Mouse (Mus musculus): Measurements from ENCODE around the gene Pdik1l. TPM values are rescaled to one million over a fixed set of nuclear protein-coding genes. Genes with fewer than 3 reads are reported as not detected.

Gene Pdik1l
- 14.9 and 18.8 TPM in 2 replicates for polyA plus RNA-seq (2014; fragmentation: Nextera tagmentation; extraction: Ambion mirVana)

- Histone ChIP-seq H3K4me2 (replicated peaks; ENCODE audit: low read depth, low read length) (peak within 1 kb of the TSS; percentile 91), H3K4me3 (ENCODE audit: low read length) (peak within 1 kb of the TSS; percentile 78), H3K9ac (ENCODE audit: low read depth, low read length) (peak within 1 kb of the TSS; percentile 97), H3K27me3 (ENCODE audit: control insufficient read depth, insufficient read depth, low read length) (peaks cover 1% of the 10 kb centered on the region; the same call in 1 of the 2 replicates), H3K36me3 (ENCODE audit: control insufficient read depth, insufficient read depth, low read length) (peaks cover 19% of the 10 kb centered on the region), H3K4me1 (ENCODE audit: control insufficient read depth, insufficient read depth, low read length) (peaks cover 17% of the 10 kb centered on the region), H3K27ac (ENCODE audit: low read depth, low read length) (peak within 1 kb of the TSS; percentile 97), H3K9me3 (ENCODE audit: control insufficient read depth, low read length) (no peaks in the 10 kb centered on the region)
- peak; percentile 84 for ATAC-seq (ENCODE audit: low FRiP score, low TSS enrichment)
- WGBS = 1% methylated on average over 43 of the region's 43 CpGs
These were observed at the start of gene Pdik1l for GRCm38 (mm10) chr4:134287575-134288025. Gene Pdik1l, minus strand, starts transcription at chr4:134287895.

DNA sequence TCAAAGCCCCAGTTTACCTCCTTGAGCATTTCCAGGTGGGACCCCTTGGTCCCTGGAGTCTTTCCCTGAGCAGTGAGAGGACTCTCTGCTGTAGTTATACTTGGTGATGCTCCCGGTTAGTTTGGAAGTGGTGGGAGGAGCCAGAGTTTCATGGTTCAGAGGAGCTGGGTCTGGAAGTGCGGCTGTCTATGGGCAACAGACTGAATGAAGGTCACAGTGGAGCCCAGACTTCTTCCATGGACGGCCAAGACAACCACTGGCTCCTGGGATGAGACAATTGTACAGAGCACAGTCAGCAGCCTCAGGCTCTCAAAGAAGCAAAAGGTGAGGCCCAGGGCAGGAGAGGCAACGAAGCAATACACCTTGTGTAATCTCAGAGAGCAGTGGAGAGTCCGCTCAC, 42.6 kb upstream of the Pdik1l start:
- 55% methylated on average over 5 of the region's 5 CpGs for WGBS
- H3K36me3 ChIP-seq (ENCODE audit: control insufficient read depth, insufficient read depth, low read length) = no peaks in the 10 kb centered on the region
- 0 out of 2 replicates have a peak, but pooled peaks cover 4% of the 10 kb centered on the region for H3K4me1 ChIP-seq (ENCODE audit: control insufficient read depth, insufficient read depth, low read length)
- H3K4me2 ChIP-seq (replicated peaks; ENCODE audit: low read depth, low read length) = no peak overlapping the region
- no peak overlapping the region for H3K27ac ChIP-seq (ENCODE audit: low read depth, low read length)
- H3K4me3 ChIP-seq (ENCODE audit: low read length) = no peak overlapping the region
- ATAC-seq (ENCODE audit: low FRiP score, low TSS enrichment) = no peak
- H3K9ac ChIP-seq (ENCODE audit: low read depth, low read length) = no peak overlapping the region
- no peaks in the 10 kb centered on the region for H3K27me3 ChIP-seq (ENCODE audit: control insufficient read depth, insufficient read depth, low read length)
- H3K9me3 ChIP-seq (ENCODE audit: control insufficient read depth, low read length) = no peaks in the 10 kb centered on the region

GRCm38 (mm10) chr4:134328832-134329231, 41.1 kb upstream of the Pdik1l start:
- H3K36me3 ChIP-seq (ENCODE audit: control insufficient read depth, insufficient read depth, low read length) = no peaks in the 10 kb centered on the region
- WGBS = 91% methylated on average over 8 of the region's 8 CpGs
- no peak for ATAC-seq (ENCODE audit: low FRiP score, low TSS enrichment)

GRCm38 (mm10) chr4:134328151-134328550, 40.5 kb upstream of the Pdik1l start:
- 51% methylated on average over 8 of the region's 8 CpGs for WGBS
- H3K4me1 ChIP-seq (ENCODE audit: control insufficient read depth, insufficient read depth, low read length) = 0 out of 2 replicates have a peak, but pooled peaks cover 4% of the 10 kb centered on the region
- H3K9ac ChIP-seq (ENCODE audit: low read depth, low read length) = no peak overlapping the region
- no peaks in the 10 kb centered on the region for H3K36me3 ChIP-seq (ENCODE audit: control insufficient read depth, insufficient read depth, low read length)
- H3K27ac ChIP-seq (ENCODE audit: low read depth, low read length) = no peak overlapping the region
- no peaks in the 10 kb centered on the region for H3K27me3 ChIP-seq (ENCODE audit: control insufficient read depth, insufficient read depth, low read length)
- H3K4me3 ChIP-seq (ENCODE audit: low read length) = no peak overlapping the region
- H3K4me2 ChIP-seq (replicated peaks; ENCODE audit: low read depth, low read length) = no peak overlapping the region
- H3K9me3 ChIP-seq (ENCODE audit: control insufficient read depth, low read length) = no peaks in the 10 kb centered on the region
- no peak for ATAC-seq (ENCODE audit: low FRiP score, low TSS enrichment)

More at GRCm38 (mm10) chr4:134328832-134329231, 41.1 kb upstream of the Pdik1l start:
- H3K9me3 ChIP-seq (ENCODE audit: control insufficient read depth, low read length) = no peaks in the 10 kb centered on the region
- no peak overlapping the region for H3K4me2 ChIP-seq (replicated peaks; ENCODE audit: low read depth, low read length)
- no peak overlapping the region for H3K27ac ChIP-seq (ENCODE audit: low read depth, low read length)
- H3K27me3 ChIP-seq (ENCODE audit: control insufficient read depth, insufficient read depth, low read length) = no peaks in the 10 kb centered on the region
- 0 out of 2 replicates have a peak, but pooled peaks cover 4% of the 10 kb centered on the region for H3K4me1 ChIP-seq (ENCODE audit: control insufficient read depth, insufficient read depth, low read length)
- no peak overlapping the region for H3K4me3 ChIP-seq (ENCODE audit: low read length)
- no peak overlapping the region for H3K9ac ChIP-seq (ENCODE audit: low read depth, low read length)

DNA sequence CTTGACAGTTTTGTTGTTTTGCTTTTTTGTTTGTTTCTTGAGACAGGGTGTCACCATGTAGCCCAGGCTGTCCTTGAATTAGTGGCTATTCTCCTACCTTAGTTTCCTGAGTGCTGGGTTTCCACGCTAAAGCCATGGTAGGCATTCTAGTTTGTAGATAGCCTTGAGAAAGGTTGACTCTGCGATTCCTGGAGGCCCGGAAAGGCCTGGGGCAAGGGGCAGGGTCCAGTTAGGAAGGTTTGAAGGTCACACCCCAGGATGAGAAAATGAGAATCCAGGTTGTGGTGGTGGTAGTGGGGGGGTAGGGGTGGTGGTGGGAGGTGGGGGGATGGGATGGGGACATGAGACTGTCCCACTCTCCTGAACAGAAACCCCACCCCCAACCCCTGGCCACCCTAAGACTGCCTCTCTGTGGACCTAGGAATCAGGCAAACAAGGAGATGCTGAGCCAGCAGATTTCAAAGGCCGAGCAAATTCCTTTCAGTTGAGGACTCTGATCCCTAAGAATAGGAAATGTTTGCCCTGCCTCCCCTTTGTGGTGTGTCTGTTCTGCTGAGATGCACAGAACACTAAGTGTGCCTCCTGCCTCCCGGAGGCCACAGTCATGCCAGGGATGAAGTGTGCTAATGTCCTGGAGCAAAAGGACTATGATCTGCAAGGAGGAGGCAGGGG, 39.3 kb upstream of the Pdik1l start:
- no peak overlapping the region for H3K4me2 ChIP-seq (replicated peaks; ENCODE audit: low read depth, low read length)
- H3K27ac ChIP-seq (ENCODE audit: low read depth, low read length) = peak overlapping the region; percentile 37; the same call in 1 of the 2 replicates
- no peaks in the 10 kb centered on the region for H3K36me3 ChIP-seq (ENCODE audit: control insufficient read depth, insufficient read depth, low read length)
- no peak overlapping the region for H3K9ac ChIP-seq (ENCODE audit: low read depth, low read length)
- no peak for ATAC-seq (ENCODE audit: low FRiP score, low TSS enrichment)
- WGBS = 64% methylated on average over 5 of the region's 5 CpGs
- H3K27me3 ChIP-seq (ENCODE audit: control insufficient read depth, insufficient read depth, low read length) = no peaks in the 10 kb centered on the region
- H3K4me3 ChIP-seq (ENCODE audit: low read length) = no peak overlapping the region
- no peaks in the 10 kb centered on the region for H3K9me3 ChIP-seq (ENCODE audit: control insufficient read depth, low read length)
- 0 out of 2 replicates have a peak, but pooled peaks cover 4% of the 10 kb centered on the region for H3K4me1 ChIP-seq (ENCODE audit: control insufficient read depth, insufficient read depth, low read length)

GRCm38 (mm10) chr4:134324655-134325054, 37.0 kb upstream of the Pdik1l start:
- no peak overlapping the region for H3K4me2 ChIP-seq (replicated peaks; ENCODE audit: low read depth, low read length)
- no peak overlapping the region for H3K9ac ChIP-seq (ENCODE audit: low read depth, low read length)
- H3K27ac ChIP-seq (ENCODE audit: low read depth, low read length) = no peak overlapping the region
- H3K4me3 ChIP-seq (ENCODE audit: low read length) = no peak overlapping the region
- no peaks in the 10 kb centered on the region for H3K36me3 ChIP-seq (ENCODE audit: control insufficient read depth, insufficient read depth, low read length)
- H3K27me3 ChIP-seq (ENCODE audit: control insufficient read depth, insufficient read depth, low read length) = no peaks in the 10 kb centered on the region
- 67% methylated on average over 5 of the region's 5 CpGs for WGBS
- 0 out of 2 replicates have a peak, but pooled peaks cover 4% of the 10 kb centered on the region for H3K4me1 ChIP-seq (ENCODE audit: control insufficient read depth, insufficient read depth, low read length)
- no peaks in the 10 kb centered on the region for H3K9me3 ChIP-seq (ENCODE audit: control insufficient read depth, low read length)
- no peak for ATAC-seq (ENCODE audit: low FRiP score, low TSS enrichment)

DNA sequence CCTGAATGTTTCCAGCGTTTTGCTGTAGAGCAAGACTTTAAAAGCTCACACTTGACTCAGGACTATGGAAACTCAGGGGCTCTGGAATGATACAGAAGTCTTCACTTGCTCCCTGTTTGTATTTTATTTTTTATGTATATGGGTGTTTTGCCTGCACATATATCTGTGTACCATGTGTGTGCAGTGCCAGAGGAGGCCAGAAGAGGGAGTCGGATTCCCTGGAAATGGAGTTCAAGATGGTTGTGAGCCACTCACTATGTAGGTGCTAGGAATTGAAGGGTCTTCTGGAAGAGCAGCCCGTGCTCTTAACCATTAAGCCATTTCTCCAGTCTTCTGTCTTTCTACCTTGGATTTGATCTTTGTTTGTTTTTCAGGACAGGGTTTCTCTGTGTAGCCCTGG, 33.8 kb upstream of the Pdik1l start:
- H3K4me2 ChIP-seq (replicated peaks; ENCODE audit: low read depth, low read length) = no peak overlapping the region
- no peak overlapping the region for H3K27ac ChIP-seq (ENCODE audit: low read depth, low read length)
- 64% methylated on average over 3 of the region's 3 CpGs for WGBS
- no peak overlapping the region for H3K9ac ChIP-seq (ENCODE audit: low read depth, low read length)
- H3K9me3 ChIP-seq (ENCODE audit: control insufficient read depth, low read length) = no peaks in the 10 kb centered on the region
- H3K4me3 ChIP-seq (ENCODE audit: low read length) = no peak overlapping the region
- ATAC-seq (ENCODE audit: low FRiP score, low TSS enrichment) = no peak
- no peaks in the 10 kb centered on the region for H3K4me1 ChIP-seq (ENCODE audit: control insufficient read depth, insufficient read depth, low read length)
- H3K36me3 ChIP-seq (ENCODE audit: control insufficient read depth, insufficient read depth, low read length) = no peaks in the 10 kb centered on the region
- H3K27me3 ChIP-seq (ENCODE audit: control insufficient read depth, insufficient read depth, low read length) = no peaks in the 10 kb centered on the region

DNA sequence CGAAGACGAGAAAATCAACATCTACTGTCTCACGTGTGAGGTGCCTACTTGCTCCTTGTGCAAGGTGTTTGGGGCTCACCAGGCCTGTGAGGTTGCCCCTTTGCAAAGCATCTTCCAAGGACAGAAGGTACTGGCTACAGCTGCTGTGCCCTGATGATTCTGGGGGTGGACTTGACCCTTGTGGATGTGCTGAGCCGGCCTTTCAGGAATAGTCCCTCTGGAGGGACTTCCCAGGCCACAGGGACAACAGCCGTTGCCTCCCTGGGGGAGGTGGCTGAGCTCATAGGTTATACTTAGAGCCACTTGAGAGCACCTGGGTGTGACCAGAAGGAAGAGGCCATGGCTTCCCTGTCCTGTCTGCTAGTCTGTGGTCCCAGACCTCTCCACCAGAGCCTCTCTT, 32.0 kb upstream of the Pdik1l start:
- ATAC-seq (ENCODE audit: low FRiP score, low TSS enrichment) = no peak
- Histone ChIP-seq H3K36me3 (ENCODE audit: control insufficient read depth, insufficient read depth, low read length) (no peaks in the 10 kb centered on the region), H3K4me1 (ENCODE audit: control insufficient read depth, insufficient read depth, low read length) (peaks cover 2% of the 10 kb centered on the region; the same call in 1 of the 2 replicates), H3K4me3 (ENCODE audit: low read length) (no peak overlapping the region), H3K9ac (ENCODE audit: low read depth, low read length) (no peak overlapping the region), H3K4me2 (replicated peaks; ENCODE audit: low read depth, low read length) (no peak overlapping the region), H3K9me3 (ENCODE audit: control insufficient read depth, low read length) (no peaks in the 10 kb centered on the region), H3K27ac (ENCODE audit: low read depth, low read length) (no peak overlapping the region), H3K27me3 (ENCODE audit: control insufficient read depth, insufficient read depth, low read length) (no peaks in the 10 kb centered on the region)
- WGBS = 67% methylated on average over 5 of the region's 5 CpGs

DNA sequence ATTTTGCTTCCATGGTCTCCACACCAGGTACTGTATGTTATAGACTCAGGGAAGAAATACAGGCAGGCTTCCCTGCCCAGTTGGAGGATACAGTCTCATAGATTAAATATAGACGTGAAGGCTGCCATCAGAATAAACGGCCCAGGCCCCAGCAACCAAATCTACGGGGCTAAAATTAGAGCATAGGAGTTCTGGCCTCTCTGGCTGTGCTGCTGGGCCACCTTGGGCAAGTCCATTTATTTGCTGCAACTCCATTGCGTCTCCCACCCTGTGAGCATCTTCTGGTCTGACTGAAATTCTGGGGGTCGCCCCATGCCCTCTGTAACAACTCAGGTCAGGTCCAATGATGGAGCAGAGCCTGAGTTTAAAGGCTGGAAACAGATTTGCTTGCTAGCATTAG, 31.4 kb upstream of the Pdik1l start:
- no peak for ATAC-seq (ENCODE audit: low FRiP score, low TSS enrichment)
- Histone ChIP-seq H3K27me3 (ENCODE audit: control insufficient read depth, insufficient read depth, low read length) (no peaks in the 10 kb centered on the region), H3K4me2 (replicated peaks; ENCODE audit: low read depth, low read length) (no peak overlapping the region), H3K9me3 (ENCODE audit: control insufficient read depth, low read length) (no peaks in the 10 kb centered on the region), H3K4me3 (ENCODE audit: low read length) (no peak overlapping the region), H3K9ac (ENCODE audit: low read depth, low read length) (no peak overlapping the region), H3K4me1 (ENCODE audit: control insufficient read depth, insufficient read depth, low read length) (peaks cover 4% of the 10 kb centered on the region; the same call in 1 of the 2 replicates), H3K27ac (ENCODE audit: low read depth, low read length) (no peak overlapping the region), H3K36me3 (ENCODE audit: control insufficient read depth, insufficient read depth, low read length) (no peaks in the 10 kb centered on the region)
- 85% methylated on average over 5 of the region's 5 CpGs for WGBS
